Mouse (Mus musculus): ENCODE results near the gene Atad1.
A peak's percentile ranks its signal among the peaks of the same experiment; 100 is the strongest.
"Not testable (repeated sequence)": the region's sequence is repeated elsewhere in the genome, so short reads cannot be mapped to it uniquely, and the experiment has no call there.

Atad1 gene

DNA sequence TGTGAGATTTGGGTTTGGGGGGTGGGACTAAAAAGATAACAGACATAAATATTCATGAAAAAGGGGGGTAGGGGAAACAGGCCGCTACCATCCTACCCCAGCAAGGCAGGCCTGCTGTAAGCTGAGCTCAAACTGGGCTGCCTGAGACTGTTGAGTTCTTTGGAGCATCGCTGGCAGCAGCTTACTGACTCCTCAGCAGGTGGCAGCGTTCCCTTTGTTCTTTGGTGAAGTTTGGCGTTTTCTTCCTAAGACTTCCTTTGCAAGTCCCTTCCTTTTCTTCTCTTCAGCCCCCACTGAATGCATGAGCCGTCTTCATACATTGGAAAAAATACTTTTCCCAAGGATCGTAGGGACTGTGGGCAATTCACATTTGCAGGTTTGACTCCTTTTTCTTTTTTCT lies 9.8 kb upstream of the Atad1 start:
- DNase-seq (ENCODE audit: low spot score) = peak; percentile 37

DNA sequence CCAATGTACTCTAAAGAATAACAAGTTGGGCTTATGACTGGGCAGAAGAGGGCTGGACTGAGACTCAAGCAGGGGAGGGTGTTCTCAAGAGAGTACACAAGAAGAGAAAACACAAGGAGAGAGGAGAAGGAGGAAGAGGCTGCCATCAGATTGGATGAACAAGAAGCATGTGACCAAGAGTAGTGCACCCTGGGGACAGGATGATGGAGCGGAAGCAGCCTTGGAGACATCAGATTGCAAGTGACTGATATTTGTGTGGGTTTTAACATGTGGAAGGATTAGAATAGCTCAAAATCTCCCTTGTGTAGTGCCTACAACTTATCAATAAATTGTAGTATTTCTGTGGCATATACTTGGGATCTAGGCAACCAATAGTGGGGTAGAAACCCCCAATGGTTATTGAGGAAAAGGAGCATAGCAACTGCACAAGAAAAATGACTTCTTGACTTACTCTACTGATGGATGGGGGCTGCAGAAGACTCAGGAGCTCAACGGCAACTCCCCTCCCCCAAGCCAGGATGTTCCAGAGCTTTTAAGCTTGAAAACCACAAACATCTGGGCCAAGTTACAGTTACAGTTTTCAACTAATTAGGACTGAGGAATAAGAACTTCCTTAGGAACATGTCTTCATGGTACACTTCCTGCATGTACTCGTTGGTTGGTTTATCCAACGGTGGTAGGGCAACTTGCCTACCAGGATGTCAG lies 1.2 kb upstream of the Atad1 start:
- no peak for DNase-seq (ENCODE audit: low spot score)

DNA sequence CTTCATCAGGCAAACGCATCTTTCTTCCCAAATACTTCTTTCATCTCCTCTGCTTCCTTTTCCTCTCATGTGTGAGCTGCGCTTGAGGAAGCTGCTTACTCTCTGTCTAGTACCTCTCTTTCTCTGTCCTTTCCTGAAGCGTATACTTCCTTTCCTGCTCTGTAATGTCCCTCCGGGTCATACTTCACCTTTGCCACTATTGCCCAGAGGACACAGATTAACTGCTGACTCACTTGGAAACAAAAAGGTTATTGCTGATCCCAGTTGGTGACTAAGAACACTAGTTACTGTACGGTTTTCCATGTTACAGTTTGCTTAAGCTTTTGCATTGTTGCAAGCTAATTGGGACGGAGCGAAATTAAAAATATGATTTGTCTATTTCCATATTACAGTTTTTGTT lies 1.7 kb downstream of the Atad1 start:
- no peak for DNase-seq (ENCODE audit: low spot score)

DNA sequence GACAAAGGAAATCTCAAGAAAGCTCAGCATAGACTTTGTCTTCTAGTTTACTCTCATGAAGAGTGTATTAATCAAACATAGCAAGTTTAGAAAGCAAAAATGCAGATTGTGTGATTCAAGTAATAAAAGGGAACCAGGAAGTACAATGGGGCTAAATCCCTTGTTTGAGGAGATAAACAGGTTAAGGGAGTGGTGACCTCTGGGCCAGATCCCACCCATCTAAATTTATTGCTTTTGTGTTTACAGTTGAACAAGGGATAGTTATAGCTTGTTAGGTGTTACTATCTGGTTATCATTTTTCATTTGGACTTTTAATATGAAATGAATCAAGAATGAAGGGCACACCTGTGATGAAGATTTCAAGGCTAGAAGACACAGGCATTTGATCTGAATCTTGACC lies 6.7 kb downstream of the Atad1 start:
- no peak for DNase-seq (ENCODE audit: low spot score)

DNA sequence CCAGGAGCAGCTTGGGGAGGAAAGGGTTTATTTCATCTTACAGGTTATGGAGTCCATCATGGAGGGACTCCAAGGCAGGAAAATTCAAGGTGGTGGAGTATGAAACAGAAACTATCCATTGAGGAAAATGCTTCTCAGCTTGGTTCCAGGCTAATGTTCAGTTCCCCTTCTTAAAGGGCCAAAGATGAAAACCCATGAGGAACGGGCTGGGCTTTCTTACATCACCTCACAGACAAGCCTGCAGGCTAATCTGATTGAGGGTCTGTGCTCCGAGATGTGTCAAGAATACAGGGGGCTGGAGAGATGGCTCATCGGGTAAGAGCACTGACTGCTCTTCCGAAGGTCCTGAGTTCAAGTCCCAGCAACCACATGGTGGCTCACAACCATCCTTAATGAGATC lies 9.8 kb downstream of the Atad1 start:
- DNase-seq (ENCODE audit: low spot score) = no peak

DNA sequence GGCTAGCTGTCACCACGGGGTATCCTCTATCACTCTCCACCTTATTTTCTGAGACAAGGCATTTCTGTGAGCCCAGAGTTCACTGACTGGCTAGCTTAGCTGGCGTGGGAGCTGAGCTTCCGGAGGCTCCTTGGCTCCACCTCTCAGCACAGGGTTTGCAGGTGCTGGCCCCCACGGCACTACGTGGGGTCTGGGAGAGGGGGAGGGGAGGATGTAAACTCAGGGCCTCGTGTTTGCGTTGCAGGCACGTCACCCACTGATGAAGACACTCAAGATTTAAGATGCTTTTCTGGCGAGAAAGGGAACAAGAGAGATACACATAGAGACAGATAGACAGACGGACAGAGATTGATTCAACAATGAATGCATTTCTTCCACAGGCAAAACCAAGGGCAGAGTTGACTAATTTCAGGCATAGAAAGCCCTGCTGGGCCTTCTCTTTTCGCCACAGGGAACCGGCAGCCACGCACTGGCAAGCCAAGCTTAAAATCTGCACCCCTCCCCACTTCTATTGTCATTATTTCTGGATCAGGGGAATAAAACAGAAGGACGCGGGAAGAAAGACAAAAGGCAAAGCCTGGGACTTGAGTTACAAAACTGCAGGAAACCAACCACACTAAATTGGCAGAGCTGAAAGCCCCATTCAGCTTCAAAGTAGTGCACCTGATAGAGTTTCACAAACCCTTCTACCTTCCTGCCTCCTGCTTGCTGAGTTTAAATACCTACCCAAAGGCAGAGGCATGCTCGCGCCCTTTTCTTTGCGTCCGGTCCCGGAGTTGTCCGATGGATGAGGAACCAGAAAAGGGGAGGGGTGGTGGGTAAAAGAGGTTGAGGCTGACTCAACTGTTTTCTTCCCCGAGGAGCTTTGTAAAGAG lies 12.9 kb downstream of the Atad1 start:
- no peak for DNase-seq (ENCODE audit: low spot score)

DNA sequence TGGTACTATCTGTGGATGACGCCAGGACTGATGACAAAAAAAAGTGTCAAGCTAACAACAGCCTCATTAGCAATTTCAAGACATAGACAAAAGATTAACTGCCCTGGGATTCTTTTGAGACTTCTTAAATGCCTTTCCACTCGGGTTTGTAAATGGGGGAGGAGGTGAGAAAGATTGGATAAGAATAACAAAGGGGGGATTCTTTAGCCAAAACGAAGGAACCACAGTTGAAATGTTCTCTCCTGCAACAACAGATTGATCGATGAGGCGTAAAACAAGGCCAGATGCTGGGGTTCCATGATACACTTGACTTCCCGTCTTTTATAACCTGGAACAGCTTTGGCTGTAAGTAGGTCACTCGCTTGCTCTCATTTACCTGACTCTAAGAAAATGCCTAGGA lies 15.8 kb downstream of the Atad1 start:
- DNase-seq (ENCODE audit: low spot score) = no peak

DNA sequence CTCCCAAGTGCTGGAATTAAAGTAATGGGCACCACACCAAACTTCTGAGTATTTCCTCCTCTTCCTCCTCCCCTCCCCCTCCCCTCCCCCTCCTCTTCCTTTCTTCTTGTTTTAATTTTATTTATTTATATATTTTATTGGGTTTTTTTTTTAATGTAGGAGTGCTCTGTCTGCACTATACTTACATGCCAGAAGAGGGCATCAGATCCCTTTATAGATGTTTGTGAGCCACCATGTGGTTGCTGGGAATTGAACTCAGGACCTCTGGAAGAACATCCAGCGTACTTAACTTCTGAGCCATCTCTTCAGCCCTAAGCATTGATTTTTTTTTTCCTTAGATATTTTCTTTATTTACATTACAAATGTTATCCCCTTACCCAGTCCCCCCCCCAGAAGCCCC lies 19.3 kb downstream of the Atad1 start:
- DNase-seq (ENCODE audit: low spot score) = no peak

DNA sequence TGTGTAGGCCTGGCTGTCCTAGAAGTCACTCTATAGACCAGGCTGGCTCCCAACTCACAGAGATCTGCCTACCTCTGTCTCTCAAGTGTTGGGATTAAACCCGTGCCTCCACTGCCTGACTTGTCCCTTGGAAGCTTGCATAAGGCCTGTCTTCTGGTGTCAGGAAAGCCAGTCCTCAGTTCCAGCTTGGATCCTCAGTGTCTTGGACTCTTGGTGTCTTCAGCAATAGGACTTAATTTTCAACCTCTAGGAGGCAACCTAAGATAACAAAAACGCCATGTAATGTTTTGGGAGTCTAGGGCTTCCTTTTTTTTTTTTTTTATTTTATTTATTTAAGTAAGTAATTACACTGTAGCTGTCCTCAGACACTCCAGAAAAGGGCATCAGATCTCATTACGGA lies 22.0 kb downstream of the Atad1 start:
- no peak for DNase-seq (ENCODE audit: low spot score)

DNA sequence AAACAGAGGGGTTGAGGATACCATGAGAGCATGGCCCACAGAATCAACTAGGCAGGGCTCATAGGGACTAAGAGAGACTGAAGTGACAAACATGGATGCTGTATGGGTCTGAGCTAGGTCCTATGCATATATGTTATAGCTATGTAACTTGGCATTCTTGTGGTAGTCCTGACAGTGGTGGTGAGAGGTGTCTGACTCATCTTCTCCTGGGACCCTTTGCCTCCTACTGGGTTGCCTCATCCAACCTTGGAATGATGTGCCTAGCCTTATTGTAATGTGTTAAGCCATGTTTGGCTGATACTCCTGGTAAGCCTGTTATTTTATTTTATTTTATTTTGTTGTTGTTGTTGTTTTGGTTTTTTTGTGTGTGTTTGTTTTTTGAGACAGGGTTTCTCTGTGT lies 23.9 kb downstream of the Atad1 start:
- DNase-seq (ENCODE audit: low spot score) = no peak

DNA sequence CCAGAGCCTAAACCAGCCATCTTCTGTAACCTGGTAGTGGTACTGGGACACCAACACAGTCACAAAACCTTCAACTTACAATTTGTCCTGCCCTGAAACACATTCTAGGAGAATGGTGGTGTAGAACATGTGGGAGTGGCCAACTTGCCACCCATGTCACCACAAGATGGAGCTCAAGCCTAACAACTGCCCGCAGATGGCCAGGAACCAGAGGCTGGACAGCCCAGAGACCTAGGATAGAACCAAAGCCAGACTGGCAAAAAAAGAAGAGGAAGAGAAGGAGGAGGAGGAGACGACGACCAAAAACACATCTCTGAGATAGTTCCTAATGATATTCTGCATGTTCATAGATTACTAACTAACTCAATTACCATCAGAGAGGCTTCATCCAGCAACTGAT lies 24.4 kb downstream of the Atad1 start:
- peak; percentile 82 for DNase-seq (ENCODE audit: low spot score)

DNA sequence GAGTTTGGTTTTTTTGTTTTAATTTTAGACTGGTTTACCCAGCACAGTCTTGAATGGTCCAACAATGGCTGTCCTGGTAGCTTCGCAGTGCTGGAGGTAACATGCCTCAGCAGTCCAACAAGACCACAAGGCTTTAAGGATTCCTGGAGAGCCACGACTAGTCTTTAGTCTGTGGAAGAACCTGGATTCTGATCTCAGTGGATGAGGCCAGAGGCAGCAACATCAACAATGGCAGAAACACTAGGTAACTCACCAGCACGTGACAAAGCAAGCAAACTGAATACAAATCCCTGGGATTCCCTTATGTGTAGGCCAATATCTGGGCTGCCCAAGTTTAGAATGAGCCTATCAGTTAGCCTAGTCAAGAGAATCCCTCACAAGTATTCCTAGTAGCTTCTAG lies 26.1 kb downstream of the Atad1 start:
- DNase-seq (ENCODE audit: low spot score) = no peak

DNA sequence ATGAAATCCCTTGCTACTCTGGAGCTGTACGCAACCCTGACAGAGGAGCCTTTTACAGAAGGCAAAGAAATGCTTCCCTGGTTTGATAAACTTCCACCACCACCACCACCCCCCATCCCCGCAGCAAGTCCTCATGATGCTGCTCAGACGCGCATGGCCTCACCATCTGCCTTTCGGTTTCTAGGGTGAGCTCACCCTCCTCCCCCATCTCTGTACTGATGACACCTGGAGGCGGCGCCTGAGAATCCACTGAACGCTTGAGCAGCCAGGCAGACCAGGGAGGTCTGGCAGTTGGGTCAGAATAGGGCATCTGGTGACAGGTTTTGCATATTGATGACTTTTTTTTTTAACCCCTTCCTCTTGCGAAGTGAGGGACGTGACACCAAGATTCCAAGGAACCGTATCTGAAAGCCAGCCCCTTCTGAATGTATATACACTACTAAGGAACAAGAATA lies 27.0 kb downstream of the Atad1 start:
- DNase-seq (ENCODE audit: low spot score) = peak; percentile 72

DNA sequence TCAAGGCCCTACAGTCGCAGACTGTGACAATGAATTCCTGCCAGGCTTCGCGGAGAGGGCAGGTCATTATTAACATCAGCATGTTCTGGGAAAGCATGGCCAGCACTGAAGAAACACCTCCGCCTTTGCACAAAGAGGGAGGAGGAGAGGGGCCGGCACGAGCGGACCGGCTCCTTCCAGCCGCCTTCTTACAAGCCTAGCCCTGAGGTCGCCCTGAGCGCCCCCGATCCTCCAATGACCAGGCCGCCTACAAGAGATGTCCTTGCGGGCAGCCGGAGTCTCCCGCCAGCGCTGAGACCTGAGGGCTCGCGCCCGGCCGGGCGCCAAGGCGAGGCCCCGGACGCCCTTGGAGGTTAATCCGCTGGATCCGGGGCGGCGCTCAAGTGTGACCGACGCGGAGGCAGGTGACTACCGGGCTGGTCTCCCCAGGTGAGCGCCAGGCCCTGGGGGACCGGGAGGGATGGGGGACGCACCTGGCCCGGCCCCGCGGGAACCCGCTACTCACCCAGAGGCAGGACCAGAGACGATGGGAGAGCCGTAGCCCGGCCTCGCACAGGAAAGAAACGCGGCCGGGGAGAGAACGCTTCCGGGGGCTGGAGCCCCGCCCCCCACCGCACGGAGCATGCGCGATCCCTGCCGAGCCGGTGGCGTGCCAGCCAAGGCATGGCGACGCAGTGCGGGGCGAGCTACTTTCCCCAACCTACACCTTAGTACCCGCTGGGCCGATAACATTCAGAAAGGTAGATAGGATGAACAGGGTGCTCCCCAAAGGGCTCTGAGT lies 27.6 kb downstream of the Atad1 start:
- peak; percentile 87 for DNase-seq (ENCODE audit: low spot score)

DNA sequence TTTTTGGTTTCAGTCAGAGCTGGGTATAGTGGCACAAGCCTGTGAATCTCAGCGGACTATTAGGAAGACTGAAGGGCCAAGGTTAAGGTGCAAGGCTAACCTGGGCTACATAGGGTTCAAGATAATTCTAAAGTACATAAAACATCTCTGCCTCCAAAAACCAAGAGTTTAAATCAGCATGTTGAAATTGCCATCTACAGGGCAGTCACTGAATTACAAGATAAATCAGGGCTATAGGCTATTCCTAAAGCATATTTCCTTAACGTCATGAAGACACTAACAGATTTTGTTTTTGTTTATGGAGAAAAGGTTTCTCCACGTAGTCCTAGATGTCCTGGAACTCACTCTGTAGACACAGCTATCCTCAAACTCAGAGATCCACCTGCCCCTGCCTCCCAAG lies 29.3 kb downstream of the Atad1 start:
- DNase-seq (ENCODE audit: low spot score) = peak; percentile 13

DNA sequence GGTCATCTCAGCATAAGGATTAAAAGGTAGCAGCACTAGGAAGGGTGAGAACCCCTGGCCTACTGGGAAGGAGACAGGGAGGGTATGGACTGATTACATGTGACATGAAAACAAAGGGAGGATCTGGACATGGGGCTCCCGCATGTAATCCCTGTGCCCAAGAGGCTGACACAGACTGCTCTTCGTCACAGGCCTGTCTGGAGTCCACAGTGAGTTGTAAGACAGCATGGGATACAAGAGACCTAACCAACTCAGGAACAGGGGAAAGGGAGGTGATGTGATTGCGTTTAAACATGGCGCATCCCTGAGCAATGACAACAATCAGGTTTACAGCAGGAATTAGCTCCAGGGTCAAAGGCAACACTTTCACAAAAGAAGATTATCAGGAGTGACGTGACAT lies 30.6 kb downstream of the Atad1 start:
- DNase-seq (ENCODE audit: low spot score) = no peak

DNA sequence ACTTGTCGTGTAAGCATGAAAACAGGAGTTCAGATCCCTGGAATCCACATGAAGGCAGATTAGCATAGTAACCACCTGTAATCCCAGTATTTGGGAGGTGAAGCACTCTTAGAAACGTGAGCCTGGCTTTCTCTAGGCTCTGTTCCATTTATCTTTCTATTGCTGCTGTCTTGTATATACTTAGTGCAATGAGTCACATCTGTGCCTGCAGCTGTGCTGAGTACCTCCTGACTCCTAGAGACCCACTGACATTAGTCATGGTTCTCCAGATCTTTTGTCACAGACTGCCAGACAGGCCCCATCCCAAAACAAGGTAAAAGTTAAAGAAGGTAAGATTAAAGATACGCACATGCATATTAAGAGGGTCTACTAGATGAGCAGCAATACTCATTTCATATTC lies 37.4 kb downstream of the Atad1 start:
- DNase-seq (ENCODE audit: low spot score) = no peak

DNA sequence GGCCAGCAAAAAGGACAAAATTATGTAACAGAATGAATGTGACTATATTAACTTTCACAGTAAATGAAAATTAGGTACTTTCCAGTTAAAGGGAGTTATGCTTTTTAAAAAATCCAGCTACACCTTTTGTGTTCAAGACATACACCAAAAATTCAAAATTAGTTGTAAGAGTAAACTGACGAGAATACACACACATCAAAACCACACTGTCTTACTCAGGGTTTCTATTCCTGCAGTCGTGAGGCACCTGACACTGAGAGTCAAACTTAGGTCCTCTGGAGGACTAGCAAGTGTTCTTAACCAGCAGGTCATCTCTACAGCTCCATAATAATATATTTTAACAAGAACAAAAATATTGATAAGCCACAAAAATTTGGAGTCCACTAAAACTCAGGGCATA lies 42.9 kb downstream of the Atad1 start:
- no peak for DNase-seq (ENCODE audit: low spot score)

DNA sequence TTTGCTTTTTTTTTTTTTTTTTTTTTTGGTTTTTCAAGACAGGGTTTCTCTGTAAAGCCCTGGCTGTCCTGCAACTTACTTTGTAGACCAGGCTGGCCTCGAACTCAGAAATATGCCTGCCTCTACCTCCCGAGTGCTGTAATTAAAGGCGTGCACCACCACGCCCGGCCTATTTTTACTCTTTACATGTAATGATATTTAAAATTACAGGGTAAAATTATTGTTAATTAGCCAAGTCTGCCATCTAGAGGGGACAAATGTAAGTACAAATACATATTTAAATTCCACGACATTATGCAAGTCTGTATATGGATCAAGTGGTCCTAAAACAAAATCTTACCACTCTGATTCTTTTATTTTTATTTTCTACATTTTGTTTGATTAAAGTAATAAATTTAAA lies 49.9 kb downstream of the Atad1 start:
- no peak for DNase-seq (ENCODE audit: low spot score)

DNA sequence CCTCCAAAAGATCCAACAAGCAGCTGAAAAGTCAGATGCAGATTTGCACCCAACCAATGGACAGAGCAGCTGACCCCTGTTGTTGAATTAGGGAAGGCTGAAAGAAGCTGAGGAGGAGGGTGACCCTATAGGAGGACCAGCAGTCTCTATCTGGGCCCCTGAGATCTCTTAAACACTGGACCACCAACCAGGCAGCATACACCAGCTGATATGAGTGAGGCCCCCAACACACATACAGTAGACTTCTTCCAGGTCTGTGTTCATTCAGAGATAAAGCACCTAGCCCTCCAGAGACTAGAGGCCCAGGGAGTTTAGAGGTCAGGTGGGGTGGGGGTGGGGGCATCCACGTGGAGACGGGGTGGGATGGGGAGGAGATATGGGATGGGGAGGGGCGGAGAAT lies 51.4 kb downstream of the Atad1 start:
- DNase-seq (ENCODE audit: low spot score) = not testable (repeated sequence)

DNA sequence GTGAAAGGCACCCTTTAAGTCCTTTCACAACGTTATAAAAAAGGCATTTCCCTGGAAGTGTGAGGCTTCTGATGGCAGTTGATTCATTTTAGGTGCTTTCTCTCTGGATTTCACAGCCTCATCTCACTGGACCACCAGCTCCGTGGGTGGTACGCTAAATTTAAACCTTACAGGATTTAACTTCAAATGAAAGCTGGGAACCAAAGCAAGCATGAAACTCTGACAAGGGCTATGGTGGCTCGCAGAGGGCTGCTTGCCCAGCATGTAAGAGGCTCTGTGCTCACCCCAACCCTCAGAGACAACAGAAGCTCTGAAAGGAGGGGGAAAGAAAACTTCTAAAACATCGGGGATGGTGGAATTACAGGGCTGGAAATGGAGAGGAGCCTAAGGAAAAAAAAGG lies 51.9 kb downstream of the Atad1 start:
- no peak for DNase-seq (ENCODE audit: low spot score)

DNA sequence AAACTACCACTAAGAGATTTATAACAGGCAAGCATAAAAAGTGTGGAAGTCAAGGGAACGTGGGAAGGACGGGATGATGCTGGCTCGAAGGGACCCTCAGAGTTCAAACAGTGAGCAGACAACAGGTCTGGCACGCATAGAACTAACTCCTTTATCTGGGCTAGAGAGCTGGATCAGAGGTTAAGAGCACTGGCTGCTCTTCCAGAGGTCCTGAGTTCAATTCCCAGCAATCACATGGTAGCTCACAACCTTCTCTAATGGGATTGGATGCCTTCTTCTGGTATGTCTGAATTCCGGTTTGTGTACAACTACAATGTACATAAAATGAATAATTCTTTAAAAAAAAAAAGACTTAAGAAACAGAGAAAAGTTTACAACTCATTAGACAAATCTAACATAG lies 56.5 kb downstream of the Atad1 start:
- DNase-seq (ENCODE audit: low spot score) = no peak

DNA sequence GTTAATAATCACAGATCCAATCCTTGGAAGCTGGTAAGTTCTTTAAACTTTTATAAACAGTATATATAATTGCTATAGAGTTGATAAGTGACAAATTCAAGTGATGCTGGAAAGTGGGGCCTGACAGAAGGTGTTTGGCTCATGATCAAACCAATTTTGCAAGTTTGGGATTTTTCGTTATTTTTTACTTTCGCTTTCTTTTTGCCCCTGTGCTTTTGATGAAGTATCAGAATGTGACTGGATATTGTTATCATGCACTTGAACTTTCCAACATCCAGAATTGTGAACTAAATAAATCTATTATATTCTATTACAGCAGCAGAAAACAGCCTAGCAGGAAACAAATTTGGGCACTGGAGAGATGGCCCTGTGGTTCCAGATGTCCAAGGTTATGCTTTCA lies 58.7 kb downstream of the Atad1 start:
- no peak for DNase-seq (ENCODE audit: low spot score)
